Mouse (Mus musculus): ENCODE measurements around the gene Ankrd26.

- TF ChIP-seq CTCF (IDR thresholded peaks at IDR 0.05; ENCODE audit: low read depth, low read length) (no peak), POLR2A (IDR thresholded peaks at IDR 0.05; ENCODE audit: extremely low read depth, insufficient read depth, low read length) (no peak)
Measured at GRCm38 (mm10) chr6:118592662-118593376, 30.8 kb upstream of the Ankrd26 start.
